Mouse (Mus musculus): ENCODE results near the gene Gcfc2. TPM values are rescaled to one million over a fixed set of nuclear protein-coding genes. Genes with fewer than 3 reads are reported as not detected.

Gcfc2 gene
- polyA plus RNA-seq, 1 experiment from 2014 or later, result 13.6 TPM

- H3K27ac ChIP-seq (ENCODE audit: low read depth, low read length), result no peak overlapping the region
- H3K4me1 ChIP-seq (replicated peaks; ENCODE audit: control insufficient read depth, insufficient read depth, low read length), result no peaks in the 10 kb centered on the region
- H3K4me3 ChIP-seq (ENCODE audit: low read depth, low read length), result no peak overlapping the region
- no peaks in the 10 kb centered on the region for H3K27me3 ChIP-seq (ENCODE audit: control insufficient read depth, insufficient read depth, low read length)
- H3K4me2 ChIP-seq (replicated peaks; ENCODE audit: low read depth, low read length), result no peak overlapping the region
- H3K36me3 ChIP-seq (ENCODE audit: control insufficient read depth, insufficient read depth, low read length), result no peaks in the 10 kb centered on the region
- WGBS, result 1% methylated on average over 9 of the region's 9 CpGs
- peak; percentile 69; the same call in 1 of the 2 replicates for ATAC-seq (ENCODE audit: low FRiP score)
- peak; percentile 89 for DNase-seq (ENCODE audit: low spot score)
- no peaks in the 10 kb centered on the region for H3K9me3 ChIP-seq (ENCODE audit: control insufficient read depth, low read length)
- H3K9ac ChIP-seq (ENCODE audit: low read depth, low read length), result 0 out of 2 replicates have a peak overlapping the region, but pooled peaks have one; percentile 11
Measured at GRCm38 (mm10) chr6:81987010-81987409, 63.5 kb downstream of the Gcfc2 start.

- WGBS, result 57% methylated on average over 3 of the region's 3 CpGs
- H3K27me3 ChIP-seq (ENCODE audit: control insufficient read depth, insufficient read depth, low read length), result no peaks in the 10 kb centered on the region
- no peak for ATAC-seq (ENCODE audit: low FRiP score)
Measured at GRCm38 (mm10) chr6:81987580-81987979, 64.1 kb downstream of the Gcfc2 start.

GRCm38 (mm10) chr6:81988341-81988740, 64.9 kb downstream of the Gcfc2 start:
- Histone ChIP-seq H3K36me3 (ENCODE audit: control insufficient read depth, insufficient read depth, low read length) (no peaks in the 10 kb centered on the region), H3K9ac (ENCODE audit: low read depth, low read length) (no peak overlapping the region), H3K27ac (ENCODE audit: low read depth, low read length) (no peak overlapping the region), H3K9me3 (ENCODE audit: control insufficient read depth, low read length) (no peaks in the 10 kb centered on the region), H3K4me1 (replicated peaks; ENCODE audit: control insufficient read depth, insufficient read depth, low read length) (no peaks in the 10 kb centered on the region), H3K27me3 (ENCODE audit: control insufficient read depth, insufficient read depth, low read length) (no peaks in the 10 kb centered on the region), H3K4me2 (replicated peaks; ENCODE audit: low read depth, low read length) (no peak overlapping the region), H3K4me3 (ENCODE audit: low read depth, low read length) (no peak overlapping the region)
- WGBS, result 87% methylated on average over 5 of the region's 5 CpGs
- DNase-seq (ENCODE audit: low spot score) (no peak), ATAC-seq (ENCODE audit: low FRiP score) (no peak)

More at GRCm38 (mm10) chr6:81987580-81987979, 64.1 kb downstream of the Gcfc2 start:
- no peak overlapping the region for H3K9ac ChIP-seq (ENCODE audit: low read depth, low read length)
- H3K4me3 ChIP-seq (ENCODE audit: low read depth, low read length), result no peak overlapping the region
- no peaks in the 10 kb centered on the region for H3K4me1 ChIP-seq (replicated peaks; ENCODE audit: control insufficient read depth, insufficient read depth, low read length)
- no peak overlapping the region for H3K4me2 ChIP-seq (replicated peaks; ENCODE audit: low read depth, low read length)
- H3K27ac ChIP-seq (ENCODE audit: low read depth, low read length), result no peak overlapping the region
- H3K36me3 ChIP-seq (ENCODE audit: control insufficient read depth, insufficient read depth, low read length), result no peaks in the 10 kb centered on the region
- no peak for DNase-seq (ENCODE audit: low spot score)
- H3K9me3 ChIP-seq (ENCODE audit: control insufficient read depth, low read length), result no peaks in the 10 kb centered on the region

- H3K27me3 ChIP-seq (ENCODE audit: control insufficient read depth, insufficient read depth, low read length), result no peaks in the 10 kb centered on the region
- DNase-seq (ENCODE audit: low spot score) (no peak), ATAC-seq (ENCODE audit: low FRiP score) (no peak)
Measured at GRCm38 (mm10) chr6:81990049-81990810, 66.8 kb downstream of the Gcfc2 start.

More at GRCm38 (mm10) chr6:81990049-81990810, 66.8 kb downstream of the Gcfc2 start:
- Histone ChIP-seq H3K4me1 (replicated peaks; ENCODE audit: control insufficient read depth, insufficient read depth, low read length) (no peaks in the 10 kb centered on the region), H3K4me3 (ENCODE audit: low read depth, low read length) (no peak overlapping the region), H3K36me3 (ENCODE audit: control insufficient read depth, insufficient read depth, low read length) (no peaks in the 10 kb centered on the region), H3K9me3 (ENCODE audit: control insufficient read depth, low read length) (no peaks in the 10 kb centered on the region), H3K4me2 (replicated peaks; ENCODE audit: low read depth, low read length) (no peak overlapping the region), H3K9ac (ENCODE audit: low read depth, low read length) (no peak overlapping the region), H3K27ac (ENCODE audit: low read depth, low read length) (no peak overlapping the region)
- 50% methylated on average over 20 of the region's 20 CpGs for WGBS

MicroRNA genes within 50 kb of the gene (microRNA counts, 519-probe panel; counts per million panel counts)
- microRNA mmu-miR-468, result not detected

Other genes starting within 250 kb of the Gcfc2 start
- gene Mrpl19, start 42.3 kb downstream of the Gcfc2 start, polyA plus RNA-seq (2014; fragmentation: Nextera tagmentation; extraction: Ambion mirVana), result 68.1 and 69.5 TPM in 2 replicates
- gene Eva1a, start 117.4 kb downstream of the Gcfc2 start, polyA plus RNA-seq (2014; fragmentation: Nextera tagmentation; extraction: Ambion mirVana), result 3.8 and 4.7 TPM in 2 replicates

All from hindbrain, embryonic 11.5 days (tissue).